Mouse (Mus musculus): ENCODE data around the gene B3gat3.

- TF ChIP-seq CTCF (IDR thresholded peaks at IDR 0.05; ENCODE audit: low read depth, low read length) (no peak), POLR2A (IDR thresholded peaks at IDR 0.05; ENCODE audit: borderline replicate concordance, low read depth, low read length) (no peak)
These were observed 11.6 kb upstream of the B3gat3 start for GRCm38 (mm10) chr19:8908531-8908930.

All from bone marrow macrophage, adult 2 months (primary cell).